Mouse (Mus musculus): ENCODE data around the gene Poln.

- no peak; the same call in 1 of the 2 replicates for TF ChIP-seq CTCF (IDR thresholded peaks at IDR 0.05; ENCODE audit: low read depth)
- TF ChIP-seq EP300 (IDR thresholded peaks at IDR 0.05; ENCODE audit: low read depth) = no peak
Measured at GRCm38 (mm10) chr5:34147554-34147953, 21.7 kb downstream of the Poln start.

All from liver, embryonic 14.5 days (tissue).